Mouse (Mus musculus): ENCODE data around the gene Zfp62. TPM values are rescaled to one million over a fixed set of nuclear protein-coding genes. Genes with fewer than 3 reads are reported as not detected.
"Not testable (repeated sequence)": the region's sequence is repeated elsewhere in the genome, so short reads cannot be mapped to it uniquely, and the experiment has no call there.

Zfp62 gene
- 57.2 and 62.5 TPM in 2 replicates for polyA plus RNA-seq (2014; fragmentation: Nextera tagmentation; extraction: Ambion mirVana)

DNA sequence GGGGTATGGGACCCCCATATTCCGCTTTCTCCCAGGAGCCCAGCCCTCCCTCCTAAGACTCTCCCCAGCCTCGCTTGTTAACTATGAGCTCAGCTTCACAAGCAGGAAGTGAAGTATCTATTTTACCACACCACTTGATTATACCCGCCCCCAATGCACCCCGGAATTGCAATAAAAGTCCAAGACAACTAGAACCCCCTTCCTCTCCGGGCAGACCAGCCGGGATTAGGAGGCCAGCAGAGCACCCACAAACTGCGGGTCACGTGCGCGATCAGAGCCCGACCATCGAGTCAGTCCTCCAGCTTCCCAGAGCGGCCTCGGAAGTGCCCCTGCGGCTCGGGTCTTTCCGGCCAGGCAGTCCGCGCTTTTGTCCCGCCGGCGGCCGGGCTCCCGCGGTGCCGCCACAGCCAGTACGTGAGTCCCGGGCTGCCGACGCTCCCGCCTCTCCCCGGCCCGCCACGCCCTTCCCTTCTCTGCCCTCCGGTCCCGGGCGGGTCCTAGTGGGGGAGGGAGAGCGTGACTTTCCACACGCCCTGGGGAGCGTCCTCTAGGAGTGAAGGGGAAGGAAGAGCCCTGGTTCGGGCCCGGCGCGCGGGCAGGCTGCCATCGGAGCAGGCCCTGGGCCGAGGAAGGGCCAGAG is at the start of gene Zfp62:
Gene Zfp62 (plus strand): TSS at position 164 of the 640 bp plus-strand sequence.
- peak; percentile 95 for DNase-seq (ENCODE audit: low spot score)
- under 1% methylated on average over 45 of the region's 47 CpGs for WGBS
- H3K4me3 ChIP-seq (ENCODE audit: low read depth, low read length): peak within 1 kb of the TSS; percentile 87
- ATAC-seq (ENCODE audit: insufficient read depth, low FRiP score, low TSS enrichment): peak; percentile 91
- H3K9me3 ChIP-seq (ENCODE audit: control insufficient read depth, low read length): no peaks in the 10 kb centered on the region
- H3K27ac ChIP-seq (ENCODE audit: low read depth, low read length): peak within 1 kb of the TSS; percentile 99
- H3K4me2 ChIP-seq (ENCODE audit: low read depth): peak within 1 kb of the TSS; percentile 88
- H3K4me1 ChIP-seq (ENCODE audit: control insufficient read depth, insufficient read depth, low read length): peaks cover 4% of the 10 kb centered on the region; the same call in 1 of the 2 replicates
- no peaks in the 10 kb centered on the region for H3K36me3 ChIP-seq (ENCODE audit: control insufficient read depth, insufficient read depth, low read length)
- peak within 1 kb of the TSS; percentile 99 for H3K9ac ChIP-seq (ENCODE audit: low read length)
- no peaks in the 10 kb centered on the region for H3K27me3 ChIP-seq (ENCODE audit: control insufficient read depth, insufficient read depth, low read length)

DNA sequence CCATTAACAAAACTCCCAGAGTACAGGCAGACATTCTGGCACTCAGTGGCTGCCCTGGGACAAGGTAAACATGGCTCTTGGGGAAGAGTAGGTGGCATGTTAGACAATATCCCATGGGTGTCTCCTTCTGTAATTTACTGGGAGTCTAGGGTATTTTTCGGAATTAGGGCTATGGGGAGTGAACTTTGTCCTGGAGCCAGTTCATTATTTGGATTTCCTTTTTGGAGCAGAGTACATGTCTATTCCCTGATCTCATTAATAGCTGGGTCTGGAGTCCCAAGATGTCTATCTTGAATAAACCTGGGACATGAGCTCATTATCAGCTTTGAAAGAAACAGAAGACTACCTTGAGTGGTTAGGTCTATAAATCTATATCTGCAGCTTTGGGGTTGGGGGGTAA is 49.0 kb upstream of the Zfp62 start, which contains the start of gene Olfr1394:
Gene Olfr1394 (plus strand): TSS at position 301 of the 400 bp plus-strand sequence.
- WGBS: 80% methylated on average over 1 of the region's 1 CpGs
- no peaks in the 10 kb centered on the region for H3K4me1 ChIP-seq (ENCODE audit: control insufficient read depth, insufficient read depth, low read length)
- H3K27ac ChIP-seq (ENCODE audit: low read depth, low read length): no peak within 1 kb of the TSS
- H3K9me3 ChIP-seq (ENCODE audit: control insufficient read depth, low read length): no peaks in the 10 kb centered on the region
- H3K9ac ChIP-seq (ENCODE audit: low read length): no peak within 1 kb of the TSS
- no peaks in the 10 kb centered on the region for H3K27me3 ChIP-seq (ENCODE audit: control insufficient read depth, insufficient read depth, low read length)
- ATAC-seq (ENCODE audit: insufficient read depth, low FRiP score, low TSS enrichment): no peak
- no peak within 1 kb of the TSS for H3K4me2 ChIP-seq (ENCODE audit: low read depth)
- DNase-seq (ENCODE audit: low spot score): no peak
- H3K4me3 ChIP-seq (ENCODE audit: low read depth, low read length): no peak within 1 kb of the TSS
- no peaks in the 10 kb centered on the region for H3K36me3 ChIP-seq (ENCODE audit: control insufficient read depth, insufficient read depth, low read length)

DNA sequence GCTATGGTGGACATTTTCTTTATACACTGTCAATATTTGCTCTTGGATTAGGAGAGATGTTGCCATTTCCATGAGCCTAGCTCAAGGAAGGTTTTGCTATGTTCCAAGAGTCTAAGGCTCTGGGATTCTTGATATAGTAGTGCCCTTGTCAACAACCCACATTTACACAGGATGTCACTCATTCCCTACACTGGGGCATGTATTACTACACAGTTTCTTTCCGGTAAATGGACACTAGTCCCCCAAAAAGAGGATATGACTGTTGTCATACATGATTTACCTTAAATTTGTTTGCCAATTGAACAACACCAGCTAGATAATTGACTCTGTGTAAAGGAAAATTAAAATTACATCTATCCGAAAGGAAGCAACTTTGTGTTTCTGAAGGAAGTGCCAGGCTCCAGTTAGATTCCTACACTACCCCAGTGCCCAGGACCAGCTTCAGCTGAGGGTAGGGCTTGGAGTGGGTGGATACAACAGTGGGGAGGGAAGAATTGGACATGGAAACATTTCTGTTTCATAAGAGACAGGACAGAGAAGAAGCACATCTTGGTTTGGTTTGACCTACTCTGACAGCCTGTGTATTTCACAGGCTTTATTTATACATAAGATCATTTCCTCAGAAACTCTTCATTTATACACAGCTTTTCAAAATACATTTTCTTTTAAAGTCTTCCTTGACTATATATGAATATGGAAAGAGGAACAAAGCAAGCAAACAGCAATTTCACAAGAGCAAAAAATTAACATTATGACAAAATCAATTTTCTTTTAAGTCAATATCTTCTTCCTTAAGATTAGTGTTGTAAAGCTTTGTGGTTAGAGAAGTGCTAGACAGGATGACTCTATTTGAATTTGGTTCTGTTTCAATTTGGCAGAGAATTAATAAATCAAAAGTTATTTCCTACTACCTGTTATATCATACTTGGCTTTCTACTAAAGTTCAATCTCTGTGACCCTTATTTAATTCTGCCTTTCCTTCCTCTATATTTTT is 46.0 kb upstream of the Zfp62 start:
- 93% methylated on average over 2 of the region's 2 CpGs for WGBS

DNA sequence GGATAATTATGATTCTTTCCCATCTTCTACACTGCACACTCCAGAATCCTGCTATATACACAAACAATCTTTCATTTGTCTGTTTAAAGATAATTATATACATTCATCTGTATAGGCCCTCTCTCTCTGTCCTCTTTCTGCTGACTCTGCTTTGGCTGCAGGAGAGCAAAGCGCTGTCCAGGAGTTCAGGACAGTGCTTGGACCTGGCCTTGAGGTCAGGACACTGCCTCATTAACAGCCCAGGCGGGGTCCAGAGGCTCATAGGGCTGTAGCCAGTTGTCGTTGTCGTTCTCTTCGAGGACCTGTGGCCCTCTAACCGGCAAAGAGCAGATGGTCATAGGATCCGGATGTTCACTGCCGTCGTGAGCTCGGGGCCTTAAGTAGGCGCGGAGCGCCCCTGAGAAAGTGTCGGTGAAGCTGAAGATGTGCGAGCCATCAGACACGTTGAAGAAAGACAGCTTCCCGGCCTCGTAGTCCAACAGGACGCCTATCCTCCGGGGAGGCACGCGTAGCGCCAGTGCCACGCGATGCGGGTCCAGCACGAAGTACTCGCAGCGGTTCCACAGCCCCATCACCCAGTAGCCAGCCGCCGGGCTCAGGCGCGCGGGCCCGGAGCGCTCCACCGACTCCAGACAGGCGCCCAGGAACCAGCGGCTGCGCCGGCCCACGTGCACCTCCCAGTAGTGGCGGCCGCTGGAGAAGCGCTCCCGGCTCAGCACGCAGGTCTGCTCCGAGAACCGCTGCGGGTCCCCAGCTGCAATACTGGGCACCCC is 34.1 kb upstream of the Zfp62 start:
- 6% methylated on average over 49 of the region's 50 CpGs for WGBS
- Histone ChIP-seq H3K4me2 (ENCODE audit: low read depth) (peak overlapping the region; percentile 63), H3K27me3 (ENCODE audit: control insufficient read depth, insufficient read depth, low read length) (peaks cover 11% of the 10 kb centered on the region; the same call in 1 of the 2 replicates)

More for the DNA sequence above, 46.0 kb upstream of the Zfp62 start:
- Histone ChIP-seq H3K27me3 (ENCODE audit: control insufficient read depth, insufficient read depth, low read length) (no peaks in the 10 kb centered on the region), H3K4me1 (ENCODE audit: control insufficient read depth, insufficient read depth, low read length) (no peaks in the 10 kb centered on the region), H3K4me2 (ENCODE audit: low read depth) (no peak overlapping the region), H3K36me3 (ENCODE audit: control insufficient read depth, insufficient read depth, low read length) (no peaks in the 10 kb centered on the region), H3K9ac (ENCODE audit: low read length) (no peak overlapping the region), H3K9me3 (ENCODE audit: control insufficient read depth, low read length) (no peaks in the 10 kb centered on the region), H3K4me3 (ENCODE audit: low read depth, low read length) (no peak overlapping the region), H3K27ac (ENCODE audit: low read depth, low read length) (no peak overlapping the region)
- no peak for ATAC-seq (ENCODE audit: insufficient read depth, low FRiP score, low TSS enrichment)
- no peak for DNase-seq (ENCODE audit: low spot score)

DNA sequence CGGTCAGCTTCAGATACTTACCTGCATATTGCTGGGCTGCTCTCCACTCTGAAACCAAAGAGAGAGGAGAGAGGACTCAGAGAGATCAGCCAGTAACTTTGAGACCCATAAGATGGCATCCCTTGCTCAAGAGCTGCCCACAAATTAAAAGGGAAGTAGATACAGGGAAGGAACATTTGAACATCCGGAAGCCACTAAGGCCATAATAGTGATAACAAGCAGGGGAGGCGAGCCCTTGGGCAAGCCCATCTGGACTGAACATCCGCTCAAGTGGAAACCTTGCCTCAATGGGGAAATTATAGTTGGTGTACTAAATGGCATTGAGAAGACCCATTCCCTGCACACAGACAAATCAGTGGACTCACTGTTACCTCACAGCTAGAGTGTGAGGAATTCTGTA is 32.5 kb upstream of the Zfp62 start:
- Histone ChIP-seq H3K9ac (ENCODE audit: low read length) (no peak overlapping the region), H3K4me1 (ENCODE audit: control insufficient read depth, insufficient read depth, low read length) (no peaks in the 10 kb centered on the region), H3K4me3 (ENCODE audit: low read depth, low read length) (no peak overlapping the region), H3K27me3 (ENCODE audit: control insufficient read depth, insufficient read depth, low read length) (peaks cover 11% of the 10 kb centered on the region; the same call in 1 of the 2 replicates), H3K36me3 (ENCODE audit: control insufficient read depth, insufficient read depth, low read length) (no peaks in the 10 kb centered on the region), H3K27ac (ENCODE audit: low read depth, low read length) (no peak overlapping the region), H3K4me2 (ENCODE audit: low read depth) (no peak overlapping the region), H3K9me3 (ENCODE audit: control insufficient read depth, low read length) (no peaks in the 10 kb centered on the region)
- WGBS: 91% methylated on average over 4 of the region's 4 CpGs
- ATAC-seq (ENCODE audit: insufficient read depth, low FRiP score, low TSS enrichment): no peak
- DNase-seq (ENCODE audit: low spot score): no peak

More for the DNA sequence above, 34.1 kb upstream of the Zfp62 start:
- DNase-seq (ENCODE audit: low spot score) (peak; percentile 40), ATAC-seq (ENCODE audit: insufficient read depth, low FRiP score, low TSS enrichment) (peak; percentile 55)
- Histone ChIP-seq H3K9me3 (ENCODE audit: control insufficient read depth, low read length) (no peaks in the 10 kb centered on the region), H3K4me1 (ENCODE audit: control insufficient read depth, insufficient read depth, low read length) (no peaks in the 10 kb centered on the region), H3K4me3 (ENCODE audit: low read depth, low read length) (peak overlapping the region; percentile 31), H3K36me3 (ENCODE audit: control insufficient read depth, insufficient read depth, low read length) (no peaks in the 10 kb centered on the region), H3K9ac (ENCODE audit: low read length) (peak overlapping the region; percentile 39; the same call in 1 of the 2 replicates), H3K27ac (ENCODE audit: low read depth, low read length) (no peak overlapping the region)

DNA sequence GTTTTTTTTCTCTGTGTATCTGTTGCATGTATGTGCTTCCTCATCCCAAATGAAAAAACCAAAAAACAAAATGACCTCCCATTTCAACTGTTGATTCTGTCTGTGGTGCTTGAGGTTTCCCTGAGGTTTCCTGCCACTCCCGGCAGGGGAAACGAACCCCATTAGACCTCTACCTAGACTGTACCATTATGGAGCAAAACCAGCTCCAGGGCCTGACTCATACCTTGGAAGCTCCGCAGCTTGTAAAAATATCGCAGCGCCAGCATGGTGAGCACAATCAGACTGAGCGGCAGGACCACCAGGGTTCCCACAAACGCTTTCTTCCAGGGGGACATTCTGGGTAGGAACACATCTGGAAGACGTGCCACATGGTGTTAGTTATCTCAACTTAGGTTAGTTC is 27.7 kb upstream of the Zfp62 start:
- H3K27ac ChIP-seq (ENCODE audit: low read depth, low read length): no peak overlapping the region
- H3K36me3 ChIP-seq (ENCODE audit: control insufficient read depth, insufficient read depth, low read length): no peaks in the 10 kb centered on the region
- H3K4me2 ChIP-seq (ENCODE audit: low read depth): no peak overlapping the region
- 88% methylated on average over 8 of the region's 8 CpGs for WGBS
- H3K9ac ChIP-seq (ENCODE audit: low read length): no peak overlapping the region
- no peaks in the 10 kb centered on the region for H3K4me1 ChIP-seq (ENCODE audit: control insufficient read depth, insufficient read depth, low read length)
- ATAC-seq (ENCODE audit: insufficient read depth, low FRiP score, low TSS enrichment) (no peak), DNase-seq (ENCODE audit: low spot score) (no peak)
- H3K27me3 ChIP-seq (ENCODE audit: control insufficient read depth, insufficient read depth, low read length): no peaks in the 10 kb centered on the region
- H3K4me3 ChIP-seq (ENCODE audit: low read depth, low read length): no peak overlapping the region
- H3K9me3 ChIP-seq (ENCODE audit: control insufficient read depth, low read length): no peaks in the 10 kb centered on the region

DNA sequence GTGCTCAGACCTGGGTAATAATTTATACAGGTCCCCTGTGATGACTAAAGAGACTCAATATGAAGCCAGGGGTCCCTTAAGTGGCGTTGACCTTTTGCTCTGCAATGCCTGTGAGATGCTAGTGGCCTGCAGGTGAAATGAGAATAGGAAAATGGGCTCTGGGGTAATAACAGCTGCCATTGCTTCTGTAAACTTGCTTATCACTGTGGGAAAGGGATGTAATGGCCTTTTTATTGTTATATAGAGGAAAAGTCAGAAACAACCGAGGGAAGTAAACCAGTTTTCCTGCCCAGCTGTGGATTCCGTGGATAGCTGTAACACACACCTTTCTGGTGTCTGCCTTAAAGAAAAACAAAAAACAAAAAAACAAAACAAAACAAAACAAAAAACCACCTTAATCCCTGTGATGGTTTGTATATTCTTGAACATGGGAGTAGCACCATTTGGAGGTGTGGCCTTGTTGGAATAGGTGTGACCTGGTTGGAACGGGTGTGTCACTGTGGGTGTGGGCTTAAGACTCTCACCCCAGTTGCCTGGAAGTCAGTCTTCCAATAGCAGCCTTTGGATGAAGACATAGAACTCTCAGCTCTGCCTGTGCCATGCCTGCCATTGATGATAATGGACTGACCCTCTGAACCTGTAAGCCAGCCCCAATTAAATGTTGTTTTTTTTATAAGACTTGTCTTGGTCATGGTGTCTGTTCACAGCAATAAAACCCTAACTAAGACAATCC is 26.9 kb upstream of the Zfp62 start:
- 68% methylated on average over 4 of the region's 4 CpGs for WGBS
- not testable (repeated sequence) for H3K27me3 ChIP-seq (ENCODE audit: control insufficient read depth, insufficient read depth, low read length); ATAC-seq (ENCODE audit: insufficient read depth, low FRiP score, low TSS enrichment); H3K36me3 ChIP-seq (ENCODE audit: control insufficient read depth, insufficient read depth, low read length); H3K9ac ChIP-seq (ENCODE audit: low read length); H3K27ac ChIP-seq (ENCODE audit: low read depth, low read length); H3K4me1 ChIP-seq (ENCODE audit: control insufficient read depth, insufficient read depth, low read length); DNase-seq (ENCODE audit: low spot score); H3K4me2 ChIP-seq (ENCODE audit: low read depth); H3K4me3 ChIP-seq (ENCODE audit: low read depth, low read length); H3K9me3 ChIP-seq (ENCODE audit: control insufficient read depth, low read length)

DNA sequence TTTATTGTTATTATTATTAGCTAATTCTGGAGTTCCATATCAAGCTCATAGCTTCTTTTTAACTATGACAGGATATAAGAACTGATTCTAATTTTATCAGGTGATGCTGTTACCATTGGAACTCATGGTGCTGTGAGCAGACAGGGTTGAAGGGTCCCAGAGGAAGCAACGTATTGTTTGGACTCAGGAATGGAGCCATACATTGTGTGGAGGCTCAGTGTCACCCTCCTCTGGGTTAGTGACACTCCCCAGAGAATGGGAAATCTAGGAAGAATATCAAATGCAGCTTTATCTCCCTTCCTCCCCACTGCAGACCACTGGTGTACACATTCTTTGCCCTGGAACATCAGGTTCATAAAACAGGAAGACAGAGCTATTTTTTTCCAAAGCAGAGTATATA is 19.9 kb upstream of the Zfp62 start:
- ATAC-seq (ENCODE audit: insufficient read depth, low FRiP score, low TSS enrichment) (no peak), DNase-seq (ENCODE audit: low spot score) (no peak)
- no peak overlapping the region for H3K9ac ChIP-seq (ENCODE audit: low read length)
- H3K36me3 ChIP-seq (ENCODE audit: control insufficient read depth, insufficient read depth, low read length): no peaks in the 10 kb centered on the region
- H3K4me3 ChIP-seq (ENCODE audit: low read depth, low read length): no peak overlapping the region
- H3K27ac ChIP-seq (ENCODE audit: low read depth, low read length): no peak overlapping the region
- H3K4me2 ChIP-seq (ENCODE audit: low read depth): no peak overlapping the region
- no peaks in the 10 kb centered on the region for H3K4me1 ChIP-seq (ENCODE audit: control insufficient read depth, insufficient read depth, low read length)
- WGBS: 80% methylated on average over 1 of the region's 1 CpGs
- no peaks in the 10 kb centered on the region for H3K9me3 ChIP-seq (ENCODE audit: control insufficient read depth, low read length)
- H3K27me3 ChIP-seq (ENCODE audit: control insufficient read depth, insufficient read depth, low read length): no peaks in the 10 kb centered on the region

Measured in neural tube, embryonic 11.5 days (tissue).